Mouse (Mus musculus) forebrain, embryonic 11.5 days (tissue): Measurements from ENCODE around the gene Inha. TPM values are rescaled to one million over a fixed set of nuclear protein-coding genes. Genes with fewer than 3 reads are reported as not detected.

ENCODE experiments used
- ATAC-seq: fragments of 200-750 bp; cut with Nextera tagmentation; replicated peaks from 2 replicates; pipeline ENCODE4 v1.8.0; 2017; ENCODE audit warnings: moderate TSS enrichment; ENCODE audit not compliant: low FRiP score
- DNase-seq: peaks from one replicate; pipeline ENCODE4 v3.0.0-alpha.2; 2017; ENCODE audit warnings: low spot score
- H3K27ac ChIP-seq: fragments of 300-500 bp; sonication (generic); 2 replicates; pipeline ENCODE4 v1.5.1; 2014; ENCODE audit warnings: low read depth, low read length
- H3K27me3 ChIP-seq: fragments of 300-500 bp; sonication (generic); 2 replicates; pipeline ENCODE4 v1.6.1; 2014; ENCODE audit warnings: mild to moderate bottlenecking, low read length, mixed read lengths; ENCODE audit not compliant: control insufficient read depth, insufficient read depth
- H3K36me3 ChIP-seq: fragments of 300-500 bp; sonication (generic); 2 replicates; pipeline ENCODE4 v1.6.1; 2014; ENCODE audit warnings: mild to moderate bottlenecking, low read length, moderate library complexity, mixed read lengths; ENCODE audit not compliant: control insufficient read depth, insufficient read depth
- H3K4me1 ChIP-seq: fragments of 300-500 bp; sonication (generic); replicated peaks from 2 replicates; pipeline ENCODE4 v1.6.1; 2014; ENCODE audit warnings: low read length, mixed read lengths; ENCODE audit not compliant: control insufficient read depth, insufficient read depth
- H3K4me2 ChIP-seq: fragments of 300-500 bp; sonication (generic); 2 replicates; pipeline ENCODE4 v1.6.1; 2014; ENCODE audit warnings: low read depth, mild to moderate bottlenecking, low read length, moderate library complexity, mixed read lengths; ENCODE audit not compliant: severe bottlenecking
- H3K4me3 ChIP-seq: fragments of 300-500 bp; sonication (generic); 2 replicates; pipeline ENCODE4 v1.5.1; 2014; ENCODE audit warnings: low read depth, low read length
- H3K9ac ChIP-seq: fragments of 300-500 bp; sonication (generic); 2 replicates; pipeline ENCODE4 v1.6.1; 2014; ENCODE audit warnings: low read length
- H3K9me3 ChIP-seq: fragments of 300-500 bp; sonication (generic); 2 replicates; pipeline ENCODE4 v1.6.1; 2016; ENCODE audit warnings: low read length, mixed read lengths; ENCODE audit not compliant: control insufficient read depth
- WGBS: fragments of 180-500 bp; shearing (Covaris S2); extraction: QIAGEN DNeasy Blood & Tissue Kit; methylation state at CpG from one replicate; pipeline ENCODE4 v1.1.7; 2014; 5-methylcytosine and 5-hydroxymethylcytosine counted together
- polyA plus RNA-seq: library from polyadenylated mRNA; unstranded; fragments of >200 nt; fragmentation: Nextera tagmentation; extraction: Ambion mirVana; gene quantifications from 2 replicates; pipeline ENCODE4 v1.2.1, GENCODE M21; 2014

Inha gene
- polyA plus RNA-seq, 1 experiment from 2014 or later: 1.3 TPM

DNA sequence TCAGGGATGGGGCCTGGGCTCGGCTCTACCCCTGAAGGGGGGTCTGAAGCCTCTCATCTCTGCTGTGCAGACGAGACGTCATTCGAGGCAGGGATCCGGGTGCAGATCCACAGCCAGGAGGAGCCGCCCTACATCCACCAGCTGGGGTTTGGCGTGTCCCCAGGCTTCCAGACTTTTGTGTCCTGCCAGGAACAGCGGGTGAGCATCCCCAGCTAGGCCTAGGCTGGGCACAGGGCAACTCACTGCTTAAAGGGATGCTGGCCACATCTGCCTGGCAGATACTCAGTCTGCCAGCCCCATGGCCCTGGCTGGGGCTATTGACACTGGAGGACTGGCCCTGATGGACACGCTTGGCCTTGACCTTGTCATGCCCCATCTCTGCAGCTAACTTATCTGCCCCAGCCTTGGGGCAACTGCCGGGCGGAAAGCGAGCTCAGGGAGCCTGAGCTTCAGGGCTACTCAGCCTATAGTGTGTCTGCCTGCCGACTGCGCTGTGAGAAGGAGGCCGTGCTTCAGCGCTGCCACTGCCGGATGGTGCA is 37.5 kb upstream of the Inha start:
- H3K4me3 ChIP-seq: no peak overlapping the region
- WGBS: 85% methylated on average over 17 of the region's 17 CpGs
- peaks cover 2% of the 10 kb centered on the region; the same call in 1 of the 2 replicates for H3K27me3 ChIP-seq

DNA sequence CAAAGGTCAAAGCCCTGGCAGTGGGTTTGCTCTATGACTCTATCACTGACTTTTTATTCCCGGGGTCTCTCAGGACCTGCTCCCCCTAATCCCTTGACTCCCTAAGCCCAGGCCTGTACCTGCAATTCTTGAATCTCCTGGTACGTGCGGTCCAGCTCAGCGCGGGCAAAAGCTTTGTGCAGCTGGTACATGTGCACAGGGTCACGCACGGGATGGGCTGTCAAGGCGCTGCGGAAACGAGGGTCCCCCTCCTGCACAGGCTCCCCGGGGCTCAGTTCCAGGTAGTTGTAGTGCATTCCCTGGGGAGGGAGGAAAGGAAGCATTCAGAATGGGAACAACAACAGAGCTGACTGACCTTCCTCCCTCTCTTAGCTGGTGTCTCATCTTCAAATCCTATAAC is 30.4 kb upstream of the Inha start:
- 93% methylated on average over 11 of the region's 11 CpGs for WGBS
- peaks cover 7% of the 10 kb centered on the region for H3K27me3 ChIP-seq
- no peak for ATAC-seq
- no peak overlapping the region for H3K4me2 ChIP-seq
- H3K9ac ChIP-seq: no peak overlapping the region
- H3K27ac ChIP-seq: no peak overlapping the region
- no peaks in the 10 kb centered on the region for H3K9me3 ChIP-seq
- no peak overlapping the region for H3K4me3 ChIP-seq
- DNase-seq: no peak
- no peaks in the 10 kb centered on the region; the same call in 1 of the 2 replicates for H3K36me3 ChIP-seq
- peaks cover 15% of the 10 kb centered on the region; the same call in 1 of the 2 replicates for H3K4me1 ChIP-seq

More for the DNA sequence above, 37.5 kb upstream of the Inha start:
- Histone ChIP-seq H3K9ac (no peak overlapping the region), H3K9me3 (no peaks in the 10 kb centered on the region), H3K4me1 (peaks cover 3% of the 10 kb centered on the region; the same call in 1 of the 2 replicates), H3K4me2 (no peak overlapping the region), H3K27ac (no peak overlapping the region), H3K36me3 (no peaks in the 10 kb centered on the region; the same call in 1 of the 2 replicates)
- no peak for ATAC-seq
- DNase-seq: peak; percentile 47

GRCm38 (mm10) chr1:75477264-75477965 is 29.5 kb upstream of the Inha start:
- DNase-seq: peak; percentile 92
- peak overlapping the region; percentile 82 for H3K4me3 ChIP-seq
- 0 out of 2 replicates have a peak, but pooled peaks have one; percentile 12 for ATAC-seq
- 10% methylated on average over 35 of the region's 35 CpGs for WGBS
- no peaks in the 10 kb centered on the region; the same call in 1 of the 2 replicates for H3K36me3 ChIP-seq
- no peak overlapping the region for H3K27ac ChIP-seq
- H3K4me1 ChIP-seq: peaks cover 15% of the 10 kb centered on the region; the same call in 1 of the 2 replicates
- H3K27me3 ChIP-seq: peaks cover 8% of the 10 kb centered on the region
- H3K9me3 ChIP-seq: no peaks in the 10 kb centered on the region
- H3K4me2 ChIP-seq: peak overlapping the region; percentile 83
- peak overlapping the region; percentile 20; the same call in 1 of the 2 replicates for H3K9ac ChIP-seq

GRCm38 (mm10) chr1:75477966-75478290 is 28.9 kb upstream of the Inha start:
- Histone ChIP-seq H3K9me3 (no peaks in the 10 kb centered on the region), H3K4me3 (peak overlapping the region; percentile 82), H3K36me3 (no peaks in the 10 kb centered on the region; the same call in 1 of the 2 replicates), H3K9ac (no peak overlapping the region), H3K27ac (no peak overlapping the region), H3K4me1 (peaks cover 15% of the 10 kb centered on the region; the same call in 1 of the 2 replicates), H3K4me2 (peak overlapping the region; percentile 83), H3K27me3 (peaks cover 13% of the 10 kb centered on the region)
- DNase-seq (no peak), ATAC-seq (no peak)
- 52% methylated on average over 3 of the region's 3 CpGs for WGBS

DNA sequence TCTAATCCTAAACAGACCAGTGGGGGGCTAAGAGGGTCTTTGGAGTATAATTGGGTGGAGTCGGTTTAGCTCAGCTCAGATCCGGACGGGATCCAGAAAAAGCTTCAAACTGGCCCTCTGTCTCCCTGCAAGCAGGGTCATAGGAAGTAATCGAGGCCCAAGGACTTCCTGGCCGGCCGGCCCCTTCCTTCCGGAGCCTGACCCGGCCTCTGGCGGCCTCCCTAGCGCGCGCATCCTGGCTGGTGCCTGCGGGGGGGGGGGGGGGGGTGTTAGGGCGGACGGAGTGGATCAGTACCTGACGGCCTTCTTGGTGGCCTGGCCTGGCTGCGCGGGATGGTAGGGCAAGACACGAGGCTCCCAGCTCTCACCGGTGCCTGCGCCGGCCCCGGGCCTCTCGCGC is 28.4 kb upstream of the Inha start:
- DNase-seq (no peak), ATAC-seq (no peak)
- WGBS: 0% methylated on average over 18 of the region's 25 CpGs
- H3K36me3 ChIP-seq: no peaks in the 10 kb centered on the region; the same call in 1 of the 2 replicates
- H3K4me3 ChIP-seq: peak overlapping the region; percentile 82
- no peak overlapping the region for H3K27ac ChIP-seq
- no peaks in the 10 kb centered on the region for H3K9me3 ChIP-seq
- H3K9ac ChIP-seq: peak overlapping the region; percentile 72
- H3K27me3 ChIP-seq: peaks cover 15% of the 10 kb centered on the region
- peak overlapping the region; percentile 83 for H3K4me2 ChIP-seq
- H3K4me1 ChIP-seq: peaks cover 15% of the 10 kb centered on the region; the same call in 1 of the 2 replicates

DNA sequence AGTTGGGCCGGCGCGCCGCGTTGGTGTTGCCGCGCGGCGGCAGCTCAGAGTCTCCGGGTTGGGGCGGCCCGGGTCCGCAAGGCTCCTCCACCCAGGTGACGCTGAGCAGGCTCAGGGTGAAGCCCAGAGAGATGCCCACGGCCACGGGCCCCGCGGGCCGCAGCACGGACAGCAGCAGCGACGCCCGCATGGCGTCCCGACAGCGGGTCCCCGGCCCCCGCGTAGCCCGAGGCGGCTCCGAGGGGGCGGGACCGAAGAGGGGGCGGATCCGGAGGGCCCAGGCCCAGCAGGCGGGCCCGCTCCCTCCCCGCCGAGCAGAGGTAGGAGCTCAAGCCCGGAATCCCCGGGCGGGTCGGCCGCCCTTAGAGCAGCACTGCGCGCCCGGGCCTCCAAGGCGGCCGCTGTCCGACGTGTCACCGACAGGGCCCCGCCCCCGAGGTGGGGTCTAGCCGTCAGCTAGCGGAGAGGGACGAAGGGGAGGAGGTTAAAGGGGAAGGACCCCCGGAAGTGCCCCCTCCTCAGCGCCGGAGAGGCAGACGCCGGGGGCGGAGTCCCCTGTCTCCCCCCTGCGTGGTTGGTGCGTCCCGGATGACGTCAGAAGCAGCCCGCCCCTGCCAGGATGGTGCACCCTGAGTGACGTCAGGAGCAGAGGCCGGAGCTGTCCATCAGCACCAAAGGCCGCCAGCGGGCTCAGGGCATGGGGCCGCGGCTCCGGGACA is 27.8 kb upstream of the Inha start, which contains the start of the genes Chpf and Tmem198:
TSS of gene Chpf (minus strand) at position 392 of the 719 bp plus-strand sequence.
TSS of gene Tmem198 (plus strand) at position 617 of the 719 bp plus-strand sequence.
- H3K4me2 ChIP-seq: peak within 1 kb of the TSS; percentile 83
- ATAC-seq (peak; percentile 92), DNase-seq (peak; percentile 100)
- peak within 1 kb of the TSS; percentile 82 for H3K4me3 ChIP-seq
- H3K9me3 ChIP-seq: no peaks in the 10 kb centered on the region
- WGBS: under 1% methylated on average over 60 of the region's 76 CpGs
- peaks cover 15% of the 10 kb centered on the region for H3K27me3 ChIP-seq
- peak within 1 kb of the TSS; percentile 72 for H3K9ac ChIP-seq
- no peaks in the 10 kb centered on the region; the same call in 1 of the 2 replicates for H3K36me3 ChIP-seq
- H3K4me1 ChIP-seq: peaks cover 15% of the 10 kb centered on the region; the same call in 1 of the 2 replicates
- H3K27ac ChIP-seq: 0 out of 2 replicates have a peak within 1 kb of the TSS, but pooled peaks have one; percentile 46

DNA sequence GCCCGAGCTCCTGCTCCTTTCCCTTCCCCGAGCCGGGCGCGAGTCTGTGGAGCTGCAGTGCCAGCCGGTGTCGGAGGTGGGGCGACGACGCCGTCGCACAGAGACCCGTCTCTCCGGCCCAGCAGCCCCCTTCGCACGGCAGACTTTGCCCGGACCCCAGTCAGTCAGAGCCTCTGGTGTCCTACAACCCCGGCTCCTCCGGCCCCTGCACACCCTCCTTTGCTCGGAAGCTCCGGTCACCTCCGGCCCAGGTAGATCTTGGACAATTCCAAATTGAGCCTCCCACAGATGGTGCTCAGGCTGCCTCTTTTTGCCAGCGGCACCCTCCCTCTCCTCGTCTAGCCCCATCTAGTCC is 27.3 kb upstream of the Inha start:
- Histone ChIP-seq H3K4me1 (peaks cover 15% of the 10 kb centered on the region; the same call in 1 of the 2 replicates), H3K36me3 (no peaks in the 10 kb centered on the region; the same call in 1 of the 2 replicates), H3K9me3 (no peaks in the 10 kb centered on the region), H3K4me2 (peak overlapping the region; percentile 83), H3K27ac (no peak overlapping the region), H3K4me3 (peak overlapping the region; percentile 82), H3K9ac (peak overlapping the region; percentile 72), H3K27me3 (peaks cover 17% of the 10 kb centered on the region)
- 1% methylated on average over 24 of the region's 24 CpGs for WGBS
- DNase-seq (no peak), ATAC-seq (no peak; the same call in 1 of the 2 replicates)

DNA sequence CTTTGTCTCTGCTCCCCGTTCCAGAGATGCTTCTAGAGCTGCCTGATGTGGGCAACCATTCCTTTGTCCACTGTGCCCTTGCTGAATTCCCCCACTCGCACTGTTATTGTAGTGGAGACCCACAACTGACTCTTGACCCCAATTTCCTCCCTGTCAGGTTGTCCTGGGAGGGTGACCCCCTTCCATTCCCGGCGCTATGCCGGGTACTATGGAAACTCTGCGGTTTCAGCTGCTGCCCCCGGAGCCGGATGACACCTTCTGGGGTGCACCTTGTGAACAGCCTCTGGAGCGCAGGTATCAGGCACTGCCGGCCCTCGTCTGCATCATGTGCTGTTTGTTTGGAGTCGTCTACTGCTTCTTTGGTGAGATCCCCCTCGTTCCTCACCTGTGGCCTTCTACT is 26.8 kb upstream of the Inha start:
- H3K36me3 ChIP-seq: no peaks in the 10 kb centered on the region; the same call in 1 of the 2 replicates
- no peak overlapping the region for H3K27ac ChIP-seq
- DNase-seq (no peak), ATAC-seq (no peak)
- peak overlapping the region; percentile 82 for H3K4me3 ChIP-seq
- H3K4me1 ChIP-seq: peaks cover 15% of the 10 kb centered on the region; the same call in 1 of the 2 replicates
- H3K9me3 ChIP-seq: no peaks in the 10 kb centered on the region
- peak overlapping the region; percentile 72 for H3K9ac ChIP-seq
- H3K27me3 ChIP-seq: peaks cover 21% of the 10 kb centered on the region
- 16% methylated on average over 13 of the region's 13 CpGs for WGBS
- H3K4me2 ChIP-seq: peak overlapping the region; percentile 83
